Mouse (Mus musculus): ENCODE results near the gene Chst12.

Chst12 gene

DNA sequence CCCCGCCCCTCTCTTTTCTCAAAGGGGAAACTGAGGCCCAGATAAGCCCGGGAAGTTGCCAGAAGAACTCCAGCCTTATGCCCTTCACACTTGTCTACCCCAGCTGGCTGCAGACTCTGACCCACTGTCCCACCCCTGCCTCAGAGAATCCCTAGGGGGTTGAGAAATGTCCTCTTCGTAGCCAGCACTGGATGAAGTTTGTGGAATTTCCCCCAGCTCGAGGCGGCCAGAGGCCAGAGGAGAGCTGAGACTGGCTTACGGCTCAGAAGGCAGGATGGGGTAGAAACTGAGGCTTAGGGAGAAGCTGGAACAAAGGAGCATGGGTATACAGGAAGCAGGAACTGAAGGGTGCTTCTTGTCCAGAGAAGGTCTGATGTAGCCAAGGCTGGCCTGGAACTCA, 67.3 kb downstream of the Chst12 start:
- DNase-seq (ENCODE audit: low read depth, low spot score), result no peak
- Histone ChIP-seq H3K36me3 (ENCODE audit: control insufficient read depth, insufficient read depth, low read length, poor library complexity, severe bottlenecking) (no peaks in the 10 kb centered on the region), H3K27me3 (ENCODE audit: control insufficient read depth, insufficient read depth, low read length, poor library complexity, severe bottlenecking) (no peaks in the 10 kb centered on the region)

All from splenic B cell, adult 2 months (primary cell).